Mouse (Mus musculus): ENCODE results near the gene Rapgefl1. TPM values are rescaled to one million over a fixed set of nuclear protein-coding genes. Genes with fewer than 3 reads are reported as not detected.

The Rapgefl1 gene
- polyA plus RNA-seq, 1 experiment: 3.5 TPM

DNA sequence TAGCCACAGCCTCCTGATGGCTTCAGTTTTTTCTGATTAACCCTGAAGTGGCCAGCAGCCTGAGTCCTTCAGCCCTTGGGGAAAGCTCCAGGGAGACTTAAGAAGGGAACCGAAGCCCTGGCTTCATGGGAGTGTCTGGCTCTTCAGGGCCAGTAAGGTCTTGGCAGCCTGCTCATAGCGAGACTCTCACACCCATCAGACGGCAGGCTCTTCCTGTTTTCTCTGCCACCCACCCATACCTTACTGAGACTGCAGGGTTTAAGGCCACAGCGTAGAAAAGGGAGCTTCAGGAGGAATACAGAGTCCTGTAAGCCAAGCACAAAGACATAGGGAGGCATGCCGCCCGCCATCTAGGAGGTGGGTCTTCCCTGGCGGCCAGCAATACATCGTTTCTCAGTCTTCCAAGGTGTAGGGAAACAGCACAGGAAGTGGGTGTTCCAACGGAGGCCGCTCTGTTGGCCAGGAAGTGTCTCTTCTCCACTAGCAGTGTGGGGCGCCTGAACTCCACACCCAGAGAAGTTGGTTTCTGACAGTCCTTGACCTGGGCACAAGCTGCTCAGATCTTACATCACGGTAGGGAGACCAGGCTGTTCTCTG, 64.0 kb downstream of the Rapgefl1 start:
- no peak overlapping the region for H3K4me2 ChIP-seq (ENCODE audit: low read depth)
- no peaks in the 10 kb centered on the region for H3K79me2 ChIP-seq (ENCODE audit: control insufficient read depth, insufficient read depth)
- H3ac ChIP-seq (ENCODE audit: control insufficient read depth, insufficient read length): no peak overlapping the region
- peaks cover 33% of the 10 kb centered on the region for H3K36me3 ChIP-seq (ENCODE audit: control insufficient read depth, insufficient read depth)
- no peak overlapping the region for H3K4me3 ChIP-seq
- no peaks in the 10 kb centered on the region for H3K27me3 ChIP-seq (ENCODE audit: control insufficient read depth, insufficient read depth, insufficient read length)
- no peak for TF ChIP-seq MYOD1 (IDR thresholded peaks at IDR 0.05; ENCODE audit: control insufficient read depth in 1 of 3, insufficient read length in 2 of 3, low read depth in 2 of 3)

DNA sequence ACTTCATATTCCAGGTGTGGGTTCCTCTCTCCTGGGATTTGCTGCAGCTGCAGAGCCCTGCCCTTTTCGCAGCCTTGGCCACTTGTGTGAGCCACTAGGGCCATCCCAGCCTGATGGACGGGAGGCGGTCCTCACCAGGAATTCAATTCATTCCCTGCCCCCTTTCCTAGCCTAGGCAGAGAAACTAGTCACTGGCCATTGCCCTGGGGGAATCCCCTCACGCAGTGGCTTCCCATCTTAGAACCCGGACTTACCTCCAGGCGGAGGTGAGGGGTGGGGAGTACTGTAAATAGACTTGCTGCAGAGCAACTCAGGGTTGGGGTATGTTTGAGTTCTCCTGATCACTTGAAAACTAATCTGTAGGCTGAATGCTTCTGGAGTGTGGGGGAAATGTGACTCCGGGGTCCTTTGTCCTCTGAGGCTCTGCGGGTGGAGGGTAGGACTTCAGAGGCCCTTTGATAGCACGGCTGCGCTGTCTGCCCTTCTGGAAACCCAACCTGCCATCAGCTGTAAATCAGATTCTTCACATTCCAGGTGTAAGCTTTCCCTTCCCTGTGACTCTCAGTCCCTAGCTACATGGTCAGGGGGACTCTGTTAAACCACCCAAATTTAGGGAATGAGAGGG, 66.1 kb downstream of the Rapgefl1 start:
- Histone ChIP-seq H3K4me3 (no peak overlapping the region), H3K79me2 (ENCODE audit: control insufficient read depth, insufficient read depth) (no peaks in the 10 kb centered on the region), H3K27me3 (ENCODE audit: control insufficient read depth, insufficient read depth, insufficient read length) (no peaks in the 10 kb centered on the region), H3K4me2 (ENCODE audit: low read depth) (no peak overlapping the region), H3K36me3 (ENCODE audit: control insufficient read depth, insufficient read depth) (peaks cover 20% of the 10 kb centered on the region), H3ac (ENCODE audit: control insufficient read depth, insufficient read length) (no peak overlapping the region)
- no peak for TF ChIP-seq SRF (IDR thresholded peaks at IDR 0.05; ENCODE audit: control insufficient read depth, insufficient read length, low read depth)
- no peak for TF ChIP-seq POLR2A (IDR thresholded peaks at IDR 0.05; ENCODE audit: insufficient read length, low read depth)
- no peak for TF ChIP-seq E2F4 (IDR thresholded peaks at IDR 0.05; ENCODE audit: insufficient read depth)
- no peak for TF ChIP-seq CEBPB (IDR thresholded peaks at IDR 0.05; ENCODE audit: insufficient read depth, poor library complexity, severe bottlenecking)

Other genes starting within 250 kb of the Rapgefl1 start
- 43.5 TPM for gene Ormdl3, start 249.4 kb upstream of the Rapgefl1 start, polyA plus RNA-seq (2012; fragmentation: generic; extraction: Trizol)
- gene Lrrc3c, start 238.5 kb upstream of the Rapgefl1 start, polyA plus RNA-seq (2012; fragmentation: generic; extraction: Trizol): not detected
- 0.44 TPM for gene Gm12355, start 211.1 kb upstream of the Rapgefl1 start, polyA plus RNA-seq (2012; fragmentation: generic; extraction: Trizol)
- not detected for gene Gsdma3, start 210.4 kb upstream of the Rapgefl1 start, polyA plus RNA-seq (2012; fragmentation: generic; extraction: Trizol)
- gene Gsdma2, start 190.0 kb upstream of the Rapgefl1 start, polyA plus RNA-seq (2012; fragmentation: generic; extraction: Trizol): not detected
- gene Gsdma, start 172.4 kb upstream of the Rapgefl1 start, polyA plus RNA-seq (2012; fragmentation: generic; extraction: Trizol): 0.04 TPM
- gene Psmd3, start 154.2 kb upstream of the Rapgefl1 start, polyA plus RNA-seq (2012; fragmentation: generic; extraction: Trizol): 250 TPM
- not detected for gene Csf3, start 135.5 kb upstream of the Rapgefl1 start, polyA plus RNA-seq (2012; fragmentation: generic; extraction: Trizol)
- gene Med24, start 107.3 kb upstream of the Rapgefl1 start, polyA plus RNA-seq (2012; fragmentation: generic; extraction: Trizol): 32.5 TPM
- gene Thra, start 96.1 kb upstream of the Rapgefl1 start, polyA plus RNA-seq (2012; fragmentation: generic; extraction: Trizol): 68.9 TPM
- gene Nr1d1, start 61.5 kb upstream of the Rapgefl1 start, polyA plus RNA-seq (2012; fragmentation: generic; extraction: Trizol): 49.1 TPM
- 35.6 TPM for gene Msl1, start 41.3 kb upstream of the Rapgefl1 start, polyA plus RNA-seq (2012; fragmentation: generic; extraction: Trizol)
- 22.1 TPM for gene Casc3, start 31.9 kb upstream of the Rapgefl1 start, polyA plus RNA-seq (2012; fragmentation: generic; extraction: Trizol)
- gene Wipf2, start 26.9 kb downstream of the Rapgefl1 start, polyA plus RNA-seq (2012; fragmentation: generic; extraction: Trizol): 5.3 TPM
- 2.6 TPM for gene Cdc6, start 71.0 kb downstream of the Rapgefl1 start, polyA plus RNA-seq (2012; fragmentation: generic; extraction: Trizol)
- 27.3 TPM for gene Rara, start 91.0 kb downstream of the Rapgefl1 start, polyA plus RNA-seq (2012; fragmentation: generic; extraction: Trizol)
- 0.05 TPM for gene Gjd3, start 146.2 kb downstream of the Rapgefl1 start, polyA plus RNA-seq (2012; fragmentation: generic; extraction: Trizol)
- gene Top2a, start 187.4 kb downstream of the Rapgefl1 start, polyA plus RNA-seq (2012; fragmentation: generic; extraction: Trizol): 39.9 TPM
- 58.6 TPM for gene Igfbp4, start 204.5 kb downstream of the Rapgefl1 start, polyA plus RNA-seq (2012; fragmentation: generic; extraction: Trizol)